Comparison of ENCODE assay signal across 8 mouse cellular contexts in genomic region chr11:98294188-98295012, GRCm38 (mm10). TPM values are rescaled to one million over a fixed set of nuclear protein-coding genes. Genes with fewer than 3 reads are reported as not detected.
A peak's percentile ranks its signal among the peaks of the same experiment; 100 is the strongest.
DNase-seq lines count a peak whose midpoint lies in the region; ATAC-seq and TF ChIP-seq lines count a peak whose summit lies in the region.

No protein-coding gene starts in this region.

- TF ChIP-seq POLR2A in bone marrow macrophage, adult 2 months (IDR thresholded peaks at IDR 0.05; ENCODE audit: borderline replicate concordance, low read depth, low read length) = no peak

- no peaks in the 10 kb centered on the region for H3K79me2 ChIP-seq in C2C12 (ENCODE audit: control insufficient read depth, insufficient read depth)

- H3K27ac ChIP-seq in bone marrow macrophage, adult 2 months (ENCODE audit: insufficient read depth, low read depth, low read length) = no peak overlapping the region
- peak overlapping the region; percentile 86 for H3K27ac ChIP-seq in forebrain, embryonic 10.5 days
- no peak overlapping the region for H3K27ac ChIP-seq in heart, embryonic 15.5 days
- no peak overlapping the region for H3K27ac ChIP-seq in kidney, postnatal 0 days
- H3K27ac ChIP-seq in liver, embryonic 13.5 days = no peak overlapping the region

- peak overlapping the region; percentile 99 for H3K4me2 ChIP-seq in heart, embryonic 15.5 days
- H3K4me2 ChIP-seq in kidney, postnatal 0 days (ENCODE audit: low read length) = peak overlapping the region; percentile 95
- peak overlapping the region; percentile 71 for H3K4me2 ChIP-seq in liver, embryonic 13.5 days

- peak; percentile 61; the same call in 1 of the 2 replicates for ATAC-seq in heart, embryonic 15.5 days (replicated peaks; ENCODE audit: insufficient number of reproducible peaks, insufficient read depth, low FRiP score, low read depth)
- peak; percentile 41 for ATAC-seq in kidney, postnatal 0 days (replicated peaks; ENCODE audit: low FRiP score, low read depth)
- no peak for ATAC-seq in liver, embryonic 13.5 days (ENCODE audit: low read depth)

- no peaks in the 10 kb centered on the region for H3K79me3 ChIP-seq in C2C12 (ENCODE audit: low read depth)

- 1% methylated on average over 58 of the region's 58 CpGs for WGBS in forebrain, embryonic 10.5 days
- WGBS in heart, embryonic 15.5 days = 1% methylated on average over 58 of the region's 58 CpGs
- WGBS in kidney, postnatal 0 days = 1% methylated on average over 58 of the region's 58 CpGs
- WGBS in liver, embryonic 13.5 days (ENCODE audit: insufficient replicate concordance) = 2% methylated on average over 57 of the region's 58 CpGs

- peak; percentile 79 for DNase-seq in forebrain, embryonic 10.5 days (ENCODE audit: extremely low spot score, low spot score)
- peak; percentile 81 for DNase-seq in kidney, postnatal 0 days (ENCODE audit: low spot score)
- peak; percentile 2 for DNase-seq in liver, embryonic 13.5 days
- DNase-seq in neural tube, embryonic 10.5 days (ENCODE audit: extremely low spot score, low spot score) = peak; percentile 82
- DNase-seq in testis, postnatal 10 days (ENCODE audit: low spot score) = peak; percentile 78

- H3K4me3 ChIP-seq in C2C12 (ENCODE audit: insufficient read depth, poor library complexity, severe bottlenecking) = peak overlapping the region; percentile 46
- H3K4me3 ChIP-seq in bone marrow macrophage, adult 2 months (ENCODE audit: insufficient read depth, low read length) = peak overlapping the region; percentile 77
- H3K4me3 ChIP-seq in forebrain, embryonic 10.5 days = peak overlapping the region; percentile 81
- peak overlapping the region; percentile 78 for H3K4me3 ChIP-seq in heart, embryonic 15.5 days
- peak overlapping the region; percentile 61 for H3K4me3 ChIP-seq in kidney, postnatal 0 days (replicated peaks; ENCODE audit: low read depth, low read length)
- H3K4me3 ChIP-seq in liver, embryonic 13.5 days (replicated peaks) = peak overlapping the region; percentile 62

- H3K36me3 ChIP-seq in C2C12 (ENCODE audit: control insufficient read depth, insufficient read depth) = no peaks in the 10 kb centered on the region
- H3K36me3 ChIP-seq in forebrain, embryonic 10.5 days (replicated peaks) = no peaks in the 10 kb centered on the region
- H3K36me3 ChIP-seq in heart, embryonic 15.5 days = no peaks in the 10 kb centered on the region
- no peaks in the 10 kb centered on the region for H3K36me3 ChIP-seq in kidney, postnatal 0 days (ENCODE audit: insufficient read depth, low read length)
- no peaks in the 10 kb centered on the region for H3K36me3 ChIP-seq in liver, embryonic 13.5 days

- no peaks in the 10 kb centered on the region; the same call in 1 of the 2 replicates for H3K4me1 ChIP-seq in bone marrow macrophage, adult 2 months (ENCODE audit: control insufficient read depth, insufficient read depth, low read length)
- peaks cover 57% of the 10 kb centered on the region for H3K4me1 ChIP-seq in forebrain, embryonic 10.5 days
- H3K4me1 ChIP-seq in heart, embryonic 15.5 days (replicated peaks) = peaks cover 34% of the 10 kb centered on the region
- H3K4me1 ChIP-seq in kidney, postnatal 0 days (replicated peaks; ENCODE audit: insufficient read depth, low read length) = peaks cover 4% of the 10 kb centered on the region
- H3K4me1 ChIP-seq in liver, embryonic 13.5 days (replicated peaks) = peaks cover 15% of the 10 kb centered on the region

- H3ac ChIP-seq in C2C12 (ENCODE audit: control insufficient read depth, insufficient read length, low read depth) = peak overlapping the region; percentile 95

- no peaks in the 10 kb centered on the region for H3K9me3 ChIP-seq in forebrain, embryonic 10.5 days
- no peaks in the 10 kb centered on the region for H3K9me3 ChIP-seq in heart, embryonic 15.5 days (replicated peaks)
- H3K9me3 ChIP-seq in kidney, postnatal 0 days (replicated peaks; ENCODE audit: low read length) = no peaks in the 10 kb centered on the region
- H3K9me3 ChIP-seq in liver, embryonic 13.5 days (replicated peaks) = no peaks in the 10 kb centered on the region

- H3K9ac ChIP-seq in heart, embryonic 15.5 days = peak overlapping the region; percentile 74
- peak overlapping the region; percentile 52 for H3K9ac ChIP-seq in kidney, postnatal 0 days (ENCODE audit: low read depth, low read length)
- peak overlapping the region; percentile 59 for H3K9ac ChIP-seq in liver, embryonic 13.5 days

- H3K27me3 ChIP-seq in C2C12 (ENCODE audit: control insufficient read depth, insufficient read depth, insufficient read length) = peaks cover 36% of the 10 kb centered on the region
- H3K27me3 ChIP-seq in forebrain, embryonic 10.5 days (ENCODE audit: poor library complexity, severe bottlenecking) = peaks cover 82% of the 10 kb centered on the region
- H3K27me3 ChIP-seq in heart, embryonic 15.5 days = peaks cover 33% of the 10 kb centered on the region
- H3K27me3 ChIP-seq in kidney, postnatal 0 days (ENCODE audit: insufficient read depth, low read length) = no peaks in the 10 kb centered on the region
- H3K27me3 ChIP-seq in liver, embryonic 13.5 days = peaks cover 95% of the 10 kb centered on the region

- TF ChIP-seq CTCF in C2C12 (IDR thresholded peaks at IDR 0.05; ENCODE audit: control insufficient read depth, insufficient read depth, insufficient read length) = no peak
- no peak for TF ChIP-seq CTCF in bone marrow macrophage, adult 2 months (IDR thresholded peaks at IDR 0.05; ENCODE audit: low read depth, low read length)
- TF ChIP-seq CTCF in kidney, postnatal 0 days (IDR thresholded peaks at IDR 0.05; ENCODE audit: low read depth) = peak; percentile 1; the same call in 1 of the 2 replicates

TF ChIP-seq in C2C12, 6 proteins besides CTCF, POLR2A, EP300 and RAD21:
- TF ChIP-seq FOSL1 (IDR thresholded peaks at IDR 0.05; ENCODE audit: insufficient read depth, low read length, poor library complexity, severe bottlenecking) = no peak
- no peak for TF ChIP-seq USF1 (IDR thresholded peaks at IDR 0.05; ENCODE audit: low read depth)

RNA-seq across cellular contexts. Expression of gene Neurod2, which starts 35.0 kb away (rescaled TPM):
- polyA plus RNA-seq in C2C12 (2012; fragmentation: generic; extraction: Trizol) = not detected
- not detected in 2 replicates for polyA plus RNA-seq in bone marrow macrophage, adult 2 months (2012; ENCODE audit: insufficient read depth, insufficient read length, missing spikeins)
- 0.14 TPM in 1 of 2 replicates, not detected in the other for polyA plus RNA-seq in forebrain, embryonic 10.5 days (2016; fragmentation: Nextera tagmentation; extraction: Ambion mirVana)
- polyA plus RNA-seq in heart, embryonic 15.5 days (2015; fragmentation: Nextera tagmentation; extraction: Ambion mirVana) = 0.04 TPM in 1 of 2 replicates, not detected in the other
- polyA plus RNA-seq in kidney, postnatal 0 days (2015; fragmentation: Nextera tagmentation; extraction: Ambion mirVana) = not detected in 2 replicates
- polyA plus RNA-seq in liver, embryonic 13.5 days (2015; fragmentation: Nextera tagmentation; extraction: Ambion mirVana) = not detected in 2 replicates

RNA-seq across cellular contexts. Expression of gene Ppp1r1b, which starts 53.8 kb away (rescaled TPM):
- polyA plus RNA-seq in C2C12 (2012; fragmentation: generic; extraction: Trizol) = 0.28 TPM
- polyA plus RNA-seq in bone marrow macrophage, adult 2 months (2012; ENCODE audit: insufficient read depth, insufficient read length, missing spikeins) = not detected in 2 replicates
- 0.23 and 0.41 TPM in 2 replicates for polyA plus RNA-seq in forebrain, embryonic 10.5 days (2016; fragmentation: Nextera tagmentation; extraction: Ambion mirVana)
- polyA plus RNA-seq in heart, embryonic 15.5 days (2015; fragmentation: Nextera tagmentation; extraction: Ambion mirVana) = 60.9 and 62.5 TPM in 2 replicates
- polyA plus RNA-seq in kidney, postnatal 0 days (2015; fragmentation: Nextera tagmentation; extraction: Ambion mirVana) = 12.1 and 12.3 TPM in 2 replicates
- polyA plus RNA-seq in liver, embryonic 13.5 days (2015; fragmentation: Nextera tagmentation; extraction: Ambion mirVana) = 0.13 and 0.19 TPM in 2 replicates

Comparison
In these comparisons a context has a peak if more than half of its experiments do, and no peak if none do; other contexts are left out.
1. DNase-seq: peak in every context shown above with its lines; median percentile 82 in neural tube, embryonic 10.5 days; 81 in kidney, postnatal 0 days; 79 in forebrain, embryonic 10.5 days; 78 in testis, postnatal 10 days; 2 in liver, embryonic 13.5 days.